Mouse (Mus musculus) left cerebral cortex, postnatal 25 days (tissue): Measurements from ENCODE around the gene Olfr904. TPM values are rescaled to one million over a fixed set of nuclear protein-coding genes. Genes with fewer than 3 reads are reported as not detected.
"Not testable (repeated sequence)": the region's sequence is repeated elsewhere in the genome, so short reads cannot be mapped to it uniquely, and the experiment has no call there.

Experiments used
- DNase-seq, 2 experiments: peaks; one replicate each; pipeline ENCODE4 v3.0.0; 2022; ENCODE audit warnings: low spot score in 2 of 2, mixed read lengths in 1 of 2
- intact Hi-C: fragments of 180-260 bp; cut with DNase I; formaldehyde crosslinking; loops from one replicate; pipeline ENCODE4 v1.15.1; 2025
- total RNA-seq, 2 experiments: library from RNA; stranded (reverse); gene quantifications; 2 replicates each; pipeline ENCODE4 v1.2.3; 2021

The Olfr904 gene
- total RNA-seq: not detected

DNA sequence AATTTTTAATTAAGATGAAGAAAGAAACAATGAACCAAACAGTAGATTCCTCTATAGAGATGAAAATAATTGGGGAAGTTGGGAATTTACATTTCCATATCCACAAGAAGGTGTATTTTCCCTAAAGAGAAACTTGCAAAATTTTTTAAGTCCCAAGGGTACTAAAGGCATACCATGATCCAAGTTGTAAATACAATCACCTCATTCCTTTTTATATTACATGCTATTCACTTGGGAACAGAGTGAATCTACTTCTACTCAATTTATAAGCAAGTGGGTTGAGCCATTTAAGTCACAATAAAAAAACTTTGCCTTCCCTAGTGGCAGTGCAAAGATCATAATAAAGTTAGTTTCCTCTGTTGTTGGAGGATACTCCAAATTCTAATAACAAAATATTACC lies at the start of gene Olfr904:
Gene Olfr904, plus strand, starts transcription at position 301 of the 400 bp plus-strand sequence.
- intact Hi-C loops: no loop called here
- no peak for DNase-seq

DNA sequence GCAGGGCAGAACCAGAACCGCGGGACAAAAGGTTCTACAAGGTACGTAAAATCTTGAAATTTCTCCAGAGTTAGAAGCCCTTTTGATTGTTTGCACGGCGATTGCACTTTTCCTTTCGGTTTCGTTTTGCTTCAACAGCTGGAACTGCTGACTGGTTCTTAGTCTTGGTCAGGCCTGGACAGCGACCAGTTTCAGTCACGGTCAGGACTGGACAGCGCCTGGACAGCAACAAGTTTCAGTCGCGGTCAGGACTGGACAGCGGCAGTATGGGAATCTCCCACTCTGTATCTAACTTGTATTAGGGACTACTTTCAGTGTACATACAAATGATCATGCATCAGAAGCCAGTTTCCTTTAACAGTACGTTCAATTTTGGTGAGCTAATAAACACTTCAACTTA lies 49.4 kb upstream of the Olfr904 start:
- DNase-seq, intact Hi-C loops: not testable (repeated sequence)

DNA sequence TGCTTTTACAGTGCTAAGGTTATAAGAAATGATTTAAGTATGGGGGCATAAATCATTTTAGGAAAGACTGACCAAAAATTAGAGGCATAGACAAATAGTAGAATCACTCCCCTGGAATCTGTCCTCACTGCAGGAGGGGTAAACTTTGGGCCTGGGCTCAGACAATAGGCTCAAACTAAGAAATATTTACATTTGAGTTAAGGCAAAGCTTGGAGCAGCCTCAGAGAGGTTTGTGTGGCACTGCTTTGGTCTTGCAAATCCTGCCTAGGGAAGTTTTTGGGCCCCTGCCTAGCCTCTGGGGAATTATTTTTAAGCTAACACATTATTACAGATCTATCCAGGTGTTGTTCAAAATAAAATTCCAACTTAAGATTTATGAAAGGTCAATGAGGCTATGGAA lies 39.1 kb upstream of the Olfr904 start:
- DNase-seq: no peak
- intact Hi-C loops: no loop called here

DNA sequence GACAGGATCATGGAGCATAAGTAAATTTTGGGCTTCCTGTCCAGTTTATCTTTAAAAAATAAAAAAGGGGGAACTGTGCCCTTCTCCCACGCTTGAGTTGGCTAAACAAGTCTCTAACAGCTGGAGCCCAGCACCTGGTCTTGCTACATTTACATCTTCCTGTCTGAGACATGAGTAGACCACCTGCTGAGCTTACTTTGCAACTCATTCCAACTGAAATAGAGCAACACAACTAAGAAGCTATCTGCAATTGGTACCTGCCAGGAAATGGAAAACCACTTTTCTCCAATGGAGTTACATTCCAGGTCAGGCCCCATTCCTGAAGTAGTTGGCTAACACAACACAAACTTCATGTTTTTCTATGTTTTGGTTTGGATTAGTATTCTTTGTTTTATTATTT lies 35.9 kb upstream of the Olfr904 start:
- DNase-seq: no peak
- intact Hi-C loops: no loop called here

DNA sequence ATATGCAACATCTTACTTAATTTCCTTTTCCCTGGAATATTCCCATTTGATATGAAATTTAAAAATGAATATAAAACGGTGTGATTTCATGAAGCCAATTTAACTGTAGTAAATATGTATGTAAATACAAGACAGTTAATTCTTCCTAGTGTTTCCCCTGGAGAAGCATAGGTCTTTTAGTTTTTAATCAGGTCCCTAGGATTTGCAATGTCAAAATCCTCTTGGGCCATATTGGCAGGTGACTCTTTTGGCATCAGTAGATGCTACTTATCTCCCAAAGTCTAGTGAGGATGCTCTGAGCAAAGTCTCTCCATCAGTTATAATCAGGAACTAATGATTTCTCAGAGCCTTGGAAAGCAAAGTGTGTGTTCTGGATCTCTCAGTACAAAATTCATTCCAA lies 33.8 kb upstream of the Olfr904 start, which contains the start of gene Olfr901:
Gene Olfr901, plus strand, starts transcription at position 301 of the 400 bp plus-strand sequence.
- DNase-seq: no peak
- intact Hi-C loops: no loop called here

DNA sequence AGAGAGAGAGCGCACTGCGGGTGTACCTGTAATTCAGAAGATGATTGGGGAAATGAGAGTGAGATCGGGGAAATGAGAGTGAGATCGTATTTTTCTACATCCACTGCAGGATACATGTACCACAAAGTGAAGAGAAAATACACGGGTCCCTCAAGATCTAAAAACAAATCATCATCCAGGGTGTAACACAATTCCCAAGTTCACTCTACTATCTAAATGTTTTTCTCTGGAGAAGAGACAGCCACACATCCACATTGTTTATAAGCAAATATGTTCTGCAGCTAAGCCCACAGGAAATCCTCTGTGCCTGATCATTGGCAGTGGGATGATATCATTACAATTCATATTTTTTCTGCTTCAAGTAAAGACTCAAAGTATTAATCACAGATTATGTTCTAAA lies 15.6 kb upstream of the Olfr904 start, which contains the start of gene Olfr902:
Gene Olfr902, plus strand, starts transcription at position 301 of the 400 bp plus-strand sequence.
- intact Hi-C loops: no loop called here
- no peak for DNase-seq

DNA sequence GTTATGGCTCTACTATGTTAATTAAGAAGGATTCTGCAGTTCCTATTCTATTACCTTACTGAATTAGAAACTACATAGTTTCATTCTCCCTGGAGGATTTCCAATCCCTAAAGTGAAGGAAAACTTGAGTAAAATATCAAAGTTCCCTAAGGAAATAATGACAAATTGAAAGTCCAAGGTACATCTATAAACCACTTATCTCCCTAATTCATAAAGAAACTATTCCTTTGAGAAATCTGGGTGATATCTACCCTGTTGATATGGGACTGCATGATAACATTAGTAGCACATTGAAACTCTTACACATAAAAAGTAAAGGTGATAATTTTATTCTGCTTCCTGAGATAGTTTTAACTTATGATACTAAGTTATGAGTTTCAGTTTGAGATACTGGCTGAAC lies 7.9 kb downstream of the Olfr904 start, which contains the start of gene Olfr905:
Gene Olfr905, plus strand, starts transcription at position 301 of the 400 bp plus-strand sequence.
- DNase-seq: no peak
- intact Hi-C loops: no loop called here

DNA sequence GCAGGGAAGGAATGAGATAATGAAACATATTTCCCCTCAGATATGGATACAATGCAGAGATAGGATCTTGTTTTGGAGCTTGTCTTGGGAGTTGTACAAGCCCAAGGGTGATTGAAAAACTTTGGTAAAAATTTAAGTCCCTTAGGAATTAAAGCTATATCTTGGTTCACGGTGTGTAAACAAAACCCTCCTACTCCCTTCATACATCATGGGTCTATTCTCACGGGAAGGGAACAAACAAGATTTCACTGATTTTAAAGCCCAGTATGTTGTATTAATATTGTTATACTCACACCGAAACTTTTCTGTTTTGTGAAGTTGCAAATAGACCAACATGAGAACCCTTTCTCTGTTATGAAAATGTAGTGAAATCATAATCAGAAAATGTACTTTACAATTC lies 23.8 kb downstream of the Olfr904 start, which contains the start of gene Olfr906:
Gene Olfr906, plus strand, starts transcription at position 301 of the 400 bp plus-strand sequence.
- no peak for DNase-seq
- intact Hi-C loops: no loop called here

DNA sequence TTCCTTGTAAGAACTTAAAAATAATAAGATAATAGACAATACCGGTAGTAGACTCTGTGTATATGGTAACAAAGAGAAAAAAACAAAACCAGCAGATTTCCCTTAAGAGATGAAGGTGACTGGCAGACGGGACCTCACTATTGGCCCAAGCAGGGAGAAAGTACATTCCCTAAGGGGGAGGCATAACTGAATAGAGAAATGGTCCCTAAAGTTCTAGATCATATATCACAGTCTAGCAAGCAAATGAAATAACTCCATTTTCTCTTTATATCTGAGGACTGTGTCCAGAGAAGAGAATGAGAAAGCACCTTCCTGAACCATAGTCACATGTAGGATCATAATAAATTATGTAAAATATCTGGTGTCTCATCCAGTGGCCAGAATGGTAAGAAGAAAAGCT lies 32.6 kb downstream of the Olfr904 start, which contains the start of gene Olfr907:
Gene Olfr907, plus strand, starts transcription at position 301 of the 400 bp plus-strand sequence.
- no peak for DNase-seq
- intact Hi-C loops: no loop called here

DNA sequence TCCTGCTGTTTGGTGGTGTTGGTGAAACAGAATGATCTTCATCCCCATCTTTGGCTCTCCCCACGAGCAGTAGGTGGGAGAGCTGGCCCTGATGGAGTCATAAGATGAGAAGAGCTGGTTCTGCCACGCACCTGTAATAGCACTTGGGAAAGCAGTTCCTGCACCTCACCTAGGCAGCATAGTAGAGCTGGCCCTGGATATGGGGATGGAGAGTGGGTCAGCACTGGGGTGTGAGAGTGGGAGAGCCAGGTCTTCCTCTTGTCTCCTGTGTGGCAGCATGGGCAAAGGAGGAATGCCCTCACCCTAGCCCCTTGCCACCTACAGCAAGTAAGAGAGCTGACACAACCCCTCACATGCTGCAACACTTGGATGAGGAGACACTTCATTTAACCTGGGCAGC lies 49.4 kb downstream of the Olfr904 start:
- intact Hi-C loops: no loop called here
- no peak for DNase-seq

Other genes starting within 250 kb of the Olfr904 start
- gene Olfr894, start 245.1 kb upstream of the Olfr904 start, total RNA-seq: not detected
- gene Olfr143, start 210.4 kb upstream of the Olfr904 start, total RNA-seq: not detected
- not detected for gene Olfr895, start 195.3 kb upstream of the Olfr904 start, total RNA-seq
- not detected for gene Olfr896-ps1, start 172.0 kb upstream of the Olfr904 start, total RNA-seq
- not detected for gene Olfr25, start 134.1 kb upstream of the Olfr904 start, total RNA-seq
- not detected for gene Olfr898, start 114.7 kb upstream of the Olfr904 start, total RNA-seq
- not detected for gene Olfr250, start 96.2 kb upstream of the Olfr904 start, total RNA-seq
- not detected for gene Olfr251, start 86.1 kb upstream of the Olfr904 start, total RNA-seq
- gene Olfr147, start 61.4 kb upstream of the Olfr904 start, total RNA-seq: not detected
- not detected for gene Olfr901, start 33.7 kb upstream of the Olfr904 start, total RNA-seq
- not detected for gene Olfr902, start 15.5 kb upstream of the Olfr904 start, total RNA-seq
- gene Olfr905, start 8.0 kb downstream of the Olfr904 start, total RNA-seq: not detected
- not detected for gene Olfr906, start 23.9 kb downstream of the Olfr904 start, total RNA-seq
- gene Olfr907, start 32.7 kb downstream of the Olfr904 start, total RNA-seq: not detected
- gene Olfr911-ps1, start 58.4 kb downstream of the Olfr904 start, total RNA-seq: not detected
- not detected for gene Olfr910, start 74.7 kb downstream of the Olfr904 start, total RNA-seq
- not detected for gene Olfr912, start 117.0 kb downstream of the Olfr904 start, total RNA-seq
- gene Olfr913, start 129.6 kb downstream of the Olfr904 start, total RNA-seq: not detected
- not detected for gene Olfr914, start 142.0 kb downstream of the Olfr904 start, total RNA-seq
- not detected for gene Olfr916, start 196.7 kb downstream of the Olfr904 start, total RNA-seq
- gene Olfr917, start 202.7 kb downstream of the Olfr904 start, total RNA-seq: not detected
- gene Olfr918, start 211.5 kb downstream of the Olfr904 start, total RNA-seq: not detected
- not detected for gene Olfr919, start 240.5 kb downstream of the Olfr904 start, total RNA-seq